Comparison of ENCODE assay signal across 20 mouse cellular contexts in genomic region chr3:63862716-63863115, GRCm38 (mm10). TPM values are rescaled to one million over a fixed set of nuclear protein-coding genes. Genes with fewer than 3 reads are reported as not detected.
DNase-seq lines count a peak whose midpoint lies in the region; ATAC-seq and TF ChIP-seq lines count a peak whose summit lies in the region.
"Had no signal": no experiment of that assay in that cellular context is flagged by ENCODE, and none has a peak within 500 bp of the region (broad histone marks: within the 10 kb centered on the region; RNA-seq: fewer than 3 reads in every experiment).

No protein-coding gene starts in this region.

- no peak for TF ChIP-seq CTCF in cortical plate, adult 2 months (IDR thresholded peaks at IDR 0.05; ENCODE audit: extremely low read depth, insufficient read depth, low read length)

- 48% methylated on average over 10 of the region's 10 CpGs for WGBS in forebrain, embryonic 14.5 days
- 87% methylated on average over 10 of the region's 10 CpGs for WGBS in forebrain, embryonic 11.5 days

- H3K4me2 ChIP-seq in forebrain, embryonic 14.5 days (ENCODE audit: low read length): peak overlapping the region; percentile 15
- H3K4me2 ChIP-seq in forebrain, embryonic 11.5 days (ENCODE audit: low read depth, low read length, severe bottlenecking): no peak overlapping the region
- H3K4me2 ChIP-seq: heart, embryonic 15.5 days; limb, embryonic 15.5 days; neural tube, embryonic 13.5 days had no signal

- peaks cover 3% of the 10 kb centered on the region; the same call in 1 of the 2 replicates for H3K4me1 ChIP-seq in forebrain, embryonic 14.5 days (ENCODE audit: control insufficient read depth, insufficient read depth, low read length)
- H3K4me1 ChIP-seq in forebrain, embryonic 11.5 days (replicated peaks; ENCODE audit: control insufficient read depth, insufficient read depth, low read length): no peaks in the 10 kb centered on the region
- peaks cover 1% of the 10 kb centered on the region; the same call in 1 of the 2 replicates for H3K4me1 ChIP-seq in cortical plate, adult 2 months (ENCODE audit: control insufficient read depth, insufficient read depth, low read length)
- H3K4me1 ChIP-seq: heart, embryonic 15.5 days; limb, embryonic 15.5 days; neural tube, embryonic 13.5 days had no signal

- no peaks in the 10 kb centered on the region for H3K27me3 ChIP-seq in forebrain, embryonic 14.5 days (replicated peaks; ENCODE audit: control insufficient read depth, insufficient read depth, low read length)
- H3K27me3 ChIP-seq in forebrain, embryonic 11.5 days (ENCODE audit: control insufficient read depth, insufficient read depth, low read length): no peaks in the 10 kb centered on the region
- H3K27me3 ChIP-seq: heart, embryonic 15.5 days; limb, embryonic 15.5 days; neural tube, embryonic 13.5 days had no signal

- ATAC-seq in forebrain, embryonic 14.5 days: peak; percentile 25; the same call in 1 of the 2 replicates
- no peak for ATAC-seq in forebrain, embryonic 11.5 days (replicated peaks; ENCODE audit: low FRiP score)

- no peaks in the 10 kb centered on the region for H3K36me3 ChIP-seq in forebrain, embryonic 14.5 days (ENCODE audit: control insufficient read depth, insufficient read depth, low read length)
- H3K36me3 ChIP-seq in forebrain, embryonic 11.5 days (ENCODE audit: control insufficient read depth, insufficient read depth, low read length): no peaks in the 10 kb centered on the region
- H3K36me3 ChIP-seq: heart, embryonic 15.5 days; limb, embryonic 15.5 days; neural tube, embryonic 13.5 days had no signal

- intact Hi-C loops in left cerebral cortex, postnatal 4 days (cut with DNase I): loop anchor here (10.0 kb wide), 1 partner anchor 938 kb away; no protein-coding TSS in a partner anchor

- TF ChIP-seq POLR2A in cortical plate, adult 2 months (IDR thresholded peaks at IDR 0.05; ENCODE audit: extremely low read depth, insufficient read depth, low read length): no peak

- peak; percentile 75 for DNase-seq in forebrain, embryonic 14.5 days (ENCODE audit: low spot score)
- no peak for DNase-seq in forebrain, embryonic 11.5 days (ENCODE audit: low spot score)
- peak; percentile 26 for DNase-seq in left cerebral cortex, postnatal 4 days
- no peak for DNase-seq in left cerebral cortex, adult 18-20 months (ENCODE audit: low spot score in 2 of 2)
- DNase-seq in layer of hippocampus, adult 9-11 months: peak; percentile 44
- DNase-seq in MN1 (ENCODE audit: low spot score): no peak
- DNase-seq in kidney, postnatal 36 days: no peak
- DNase-seq: adrenal gland, postnatal 10 days; cerebellum, adult 18-20 months; gastrocnemius, postnatal 10 days; heart, adult 2 months; kidney, adult 18-20 months; kidney, postnatal 10 days; lung, postnatal 10 days had no signal

- no peaks in the 10 kb centered on the region for H3K9me3 ChIP-seq in forebrain, embryonic 14.5 days (replicated peaks; ENCODE audit: control insufficient read depth, low read length)
- no peaks in the 10 kb centered on the region for H3K9me3 ChIP-seq in forebrain, embryonic 11.5 days (ENCODE audit: control insufficient read depth, low read length)
- H3K9me3 ChIP-seq: heart, embryonic 15.5 days; limb, embryonic 15.5 days; neural tube, embryonic 13.5 days had no signal

- no peak overlapping the region for H3K4me3 ChIP-seq in forebrain, embryonic 14.5 days (ENCODE audit: low read depth, low read length)
- no peak overlapping the region for H3K4me3 ChIP-seq in forebrain, embryonic 11.5 days (ENCODE audit: low read depth, low read length)
- 0 out of 2 replicates have a peak overlapping the region, but pooled peaks have one; percentile 24 for H3K4me3 ChIP-seq in cortical plate, adult 2 months (ENCODE audit: insufficient read depth, low read length)
- H3K4me3 ChIP-seq: heart, adult 2 months; heart, embryonic 15.5 days; limb, embryonic 15.5 days; neural tube, embryonic 13.5 days had no signal

- H3K9ac ChIP-seq in forebrain, embryonic 14.5 days (ENCODE audit: low read length): no peak overlapping the region
- no peak overlapping the region for H3K9ac ChIP-seq in forebrain, embryonic 11.5 days (ENCODE audit: low read length)
- H3K9ac ChIP-seq: heart, embryonic 15.5 days; limb, embryonic 15.5 days; neural tube, embryonic 13.5 days had no signal

- H3K27ac ChIP-seq in forebrain, embryonic 14.5 days (ENCODE audit: low read depth, low read length): no peak overlapping the region
- no peak overlapping the region for H3K27ac ChIP-seq in forebrain, embryonic 11.5 days (ENCODE audit: low read depth, low read length)
- no peak overlapping the region for H3K27ac ChIP-seq in cortical plate, adult 2 months (ENCODE audit: insufficient read depth, low read length)
- H3K27ac ChIP-seq: heart, adult 2 months; heart, embryonic 15.5 days; limb, embryonic 15.5 days; neural tube, embryonic 13.5 days had no signal

RNA-seq across cellular contexts. Expression of gene Plch1, which starts 36.6 kb away (rescaled TPM):
- 10.1 TPM in 2 replicates for polyA plus RNA-seq in forebrain, embryonic 14.5 days (2014; fragmentation: Nextera tagmentation; extraction: Ambion mirVana)
- polyA plus RNA-seq in forebrain, embryonic 11.5 days (2014; fragmentation: Nextera tagmentation; extraction: Ambion mirVana): 27.5 and 27.6 TPM in 2 replicates
- 1 to 10 TPM; 7.6 to 9.0 TPM for total RNA-seq in left cerebral cortex, postnatal 4 days (2021)
- total RNA-seq in left cerebral cortex, adult 18-20 months (2021): 1 to 10 TPM; 4.8 to 7.2 TPM
- polyA plus RNA-seq in cortical plate, adult 2 months (2012; rRNA removed): 5.0 TPM in 2 replicates
- total RNA-seq: common myeloid progenitor, adult 5-6 weeks; megakaryocyte-erythroid progenitor cell, adult 5-6 weeks had no signal

Comparison
In these comparisons a context has a peak if more than half of its experiments do, and no peak if none do; other contexts are left out.
1. DNase-seq: peak in forebrain, embryonic 14.5 days (single experiment), left cerebral cortex, postnatal 4 days (single experiment) and layer of hippocampus, adult 9-11 months (single experiment); none in forebrain, embryonic 11.5 days (single experiment), left cerebral cortex, adult 18-20 months (0 of 2), MN1 (single experiment) and kidney, postnatal 36 days (0 of 2).